Mouse (Mus musculus): Measurements from ENCODE around the gene Dennd6b.

DNA sequence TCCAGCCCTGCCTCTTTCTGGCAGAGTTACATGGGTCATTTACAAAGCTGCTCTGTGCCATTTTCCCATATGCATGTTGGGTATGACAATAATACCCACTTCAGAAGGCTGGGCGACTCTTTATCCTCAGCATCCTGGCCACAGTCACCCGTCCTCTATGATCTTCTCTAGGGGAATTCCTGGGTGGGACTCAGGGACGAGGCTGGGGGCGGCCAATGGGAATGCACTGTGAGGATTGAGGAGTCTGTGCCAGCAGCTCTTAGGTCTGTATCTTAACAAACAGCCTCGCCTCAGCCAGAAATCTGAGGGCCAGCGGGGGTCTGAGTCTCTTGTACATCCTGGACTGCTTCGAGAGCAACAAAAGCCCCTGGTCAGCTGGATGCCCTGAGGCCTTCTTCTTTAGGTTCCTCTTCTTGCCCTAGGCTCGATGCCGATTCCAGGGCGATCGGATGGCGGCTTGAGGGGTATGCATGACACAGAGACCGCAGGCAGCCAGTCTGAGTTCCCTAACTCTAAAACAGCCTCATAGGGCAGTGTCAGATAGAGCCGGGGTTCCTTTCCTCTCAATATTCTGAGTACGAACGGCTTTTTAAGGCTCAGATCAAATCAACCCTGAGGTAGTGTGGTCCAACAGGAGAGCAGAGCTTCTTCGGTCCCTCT is 23.9 kb downstream of the Dennd6b start:
- no peak for TF ChIP-seq CTCF (IDR thresholded peaks at IDR 0.05; ENCODE audit: extremely low read depth, insufficient read depth, low read length)
- TF ChIP-seq POLR2A (IDR thresholded peaks at IDR 0.05; ENCODE audit: extremely low read depth, insufficient read depth, low read length) = no peak
